Mouse (Mus musculus) cortical plate, adult 2 months (tissue): ENCODE measurements at regions not wholly inside any gene's neighbourhood (a gene's known extent, or its start where the extent isn't known, plus 50 kb on each side); places are given as distances from the start of the nearest gene placed in this dataset.

Experiments used
- CTCF ChIP-seq: fragments of 200-500 bp; IDR thresholded peaks from 2 replicates; pipeline ENCODE4 v1.5.1; 2011; ENCODE audit warnings: mild to moderate bottlenecking, control low read depth, low read length; ENCODE audit not compliant: insufficient read depth; ENCODE audit errors: extremely low read depth
- POLR2A ChIP-seq: fragments of 200-500 bp; IDR thresholded peaks from 2 replicates; pipeline ENCODE4 v1.6.1; 2011; ENCODE audit warnings: mild to moderate bottlenecking, low read length, control low read depth; ENCODE audit not compliant: insufficient read depth; ENCODE audit errors: extremely low read depth

DNA sequence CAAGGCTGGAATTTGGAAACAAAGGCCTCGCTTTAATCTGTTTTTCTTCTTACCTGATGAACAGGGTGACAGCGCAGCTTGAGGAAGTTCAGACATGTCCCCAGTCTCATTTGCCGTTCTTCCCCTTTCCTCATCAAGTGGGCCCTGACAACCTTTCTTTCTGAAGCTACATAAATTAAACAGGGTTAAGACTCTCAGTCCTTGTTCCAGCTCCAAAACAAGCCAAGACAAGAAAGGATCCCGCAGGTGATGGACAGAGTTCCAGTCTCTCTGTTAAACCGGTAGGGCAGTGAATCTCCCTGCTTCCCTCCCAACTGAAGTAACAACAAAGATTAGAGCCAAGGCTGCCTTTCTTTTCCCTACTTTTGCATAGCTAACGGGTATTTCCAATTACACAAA is 605.6 kb downstream of the Nfib start:
- no peak for TF ChIP-seq POLR2A
- TF ChIP-seq CTCF = no peak
